Mouse (Mus musculus) ES-CJ7 (cell line): ENCODE data around the gene Smpdl3b.

ENCODE experiments used
- DNase-seq: peaks from one replicate; pipeline ENCODE4 v3.0.0; 2011; ENCODE audit warnings: low read depth, low spot score

Gene Smpdl3b

DNA sequence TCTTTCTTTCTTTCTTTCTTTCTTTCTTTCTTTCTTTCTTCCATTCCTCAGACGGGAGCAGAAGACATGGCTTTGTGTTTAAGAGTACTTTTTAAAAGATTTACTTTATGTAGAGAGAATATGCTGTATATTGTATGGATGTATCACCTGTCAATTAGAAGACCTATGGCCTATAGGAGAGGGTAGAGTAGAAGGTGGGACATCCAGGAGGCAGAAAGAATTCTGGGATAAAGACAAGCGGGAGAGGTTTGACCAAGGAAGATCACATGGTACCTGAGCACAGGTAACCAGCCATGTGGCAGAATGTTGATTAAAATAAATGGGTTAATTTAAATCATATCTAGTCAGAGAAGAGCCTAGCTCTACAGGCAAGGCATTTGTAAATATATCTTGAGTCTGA is 22.3 kb downstream of the Smpdl3b start:
- DNase-seq = peak; percentile 46

DNA sequence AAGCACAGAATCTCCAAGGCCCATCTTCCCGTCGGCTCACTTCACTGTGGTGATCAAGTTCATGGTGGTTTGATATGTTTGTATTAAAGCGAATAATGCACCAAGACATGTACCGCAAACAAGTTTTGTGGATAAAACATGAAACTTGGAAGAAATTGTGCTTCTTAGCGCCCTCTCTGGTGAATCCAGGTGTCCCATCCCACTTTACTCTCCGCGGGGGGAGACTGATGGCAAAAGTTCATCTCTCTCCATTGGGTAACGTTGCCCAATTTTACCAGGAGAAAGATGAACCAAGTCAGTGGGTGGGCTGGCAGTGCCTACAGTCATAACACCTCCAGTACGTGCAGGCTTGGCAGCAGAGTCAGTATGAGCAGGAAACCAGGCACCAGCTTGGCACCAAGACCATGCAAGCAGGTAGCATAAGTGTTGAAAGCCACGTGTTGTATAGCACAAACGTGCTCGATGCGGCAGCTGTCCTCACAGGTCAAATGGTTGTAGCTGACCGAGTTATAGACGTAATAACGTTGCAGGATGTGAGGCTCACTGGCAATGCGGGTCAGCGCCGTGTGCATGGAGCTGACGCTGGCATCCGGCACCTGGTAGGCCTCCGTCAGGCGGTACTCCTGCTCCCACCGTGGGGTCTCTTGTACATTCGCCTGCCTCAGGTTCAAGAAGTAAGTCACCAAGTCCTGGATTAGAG is 23.8 kb downstream of the Smpdl3b start:
- peak; percentile 52 for DNase-seq

DNA sequence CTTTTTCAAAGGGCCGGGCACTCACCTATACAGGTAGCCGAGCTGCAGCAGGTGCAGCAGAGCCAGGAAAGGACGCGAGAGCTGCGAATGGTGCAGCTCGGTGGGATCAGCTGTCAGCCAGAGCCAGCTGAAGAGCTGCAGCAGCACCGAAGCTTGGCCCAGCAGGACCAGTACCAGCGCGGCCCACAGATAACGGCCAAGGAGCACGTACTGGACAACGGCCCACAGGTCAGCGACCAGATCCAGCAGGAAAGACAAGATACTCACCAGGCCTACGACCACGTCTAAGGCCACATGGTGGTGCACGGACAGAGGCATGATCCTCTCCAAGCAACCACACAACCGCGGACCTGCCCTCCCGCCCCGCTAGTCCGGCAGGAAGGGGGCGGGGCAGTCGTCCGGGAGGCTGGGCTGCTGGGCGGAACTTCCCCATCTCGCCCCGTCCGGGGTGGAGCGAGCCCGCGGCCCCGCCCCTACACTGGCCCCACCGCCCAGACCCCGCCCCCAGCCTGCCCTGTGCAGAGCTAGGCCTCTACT is 24.8 kb downstream of the Smpdl3b start, which contains the start of gene Xkr8:
Gene Xkr8, minus strand, starts transcription at position 399 of the 537 bp plus-strand sequence.
- DNase-seq = peak; percentile 83

DNA sequence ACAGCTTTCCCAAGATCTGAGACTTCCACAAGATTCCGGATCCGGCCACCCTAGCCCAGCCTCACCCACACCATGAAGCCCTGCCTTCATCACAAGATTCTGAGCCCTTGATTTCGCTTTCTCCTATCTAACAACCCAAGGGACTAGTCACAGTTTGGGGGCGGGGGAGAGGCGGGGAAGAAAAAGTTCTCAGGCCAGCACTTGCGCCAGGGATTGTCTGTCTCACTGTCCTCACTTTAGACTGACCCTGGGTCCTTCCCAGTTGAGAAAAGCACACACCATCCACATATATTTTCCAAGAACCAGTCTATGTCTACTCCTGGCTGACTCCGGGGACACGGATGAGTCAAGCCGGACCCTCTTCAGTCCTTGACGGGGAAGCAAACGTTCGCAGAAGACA is 25.4 kb downstream of the Smpdl3b start:
- DNase-seq = no peak

DNA sequence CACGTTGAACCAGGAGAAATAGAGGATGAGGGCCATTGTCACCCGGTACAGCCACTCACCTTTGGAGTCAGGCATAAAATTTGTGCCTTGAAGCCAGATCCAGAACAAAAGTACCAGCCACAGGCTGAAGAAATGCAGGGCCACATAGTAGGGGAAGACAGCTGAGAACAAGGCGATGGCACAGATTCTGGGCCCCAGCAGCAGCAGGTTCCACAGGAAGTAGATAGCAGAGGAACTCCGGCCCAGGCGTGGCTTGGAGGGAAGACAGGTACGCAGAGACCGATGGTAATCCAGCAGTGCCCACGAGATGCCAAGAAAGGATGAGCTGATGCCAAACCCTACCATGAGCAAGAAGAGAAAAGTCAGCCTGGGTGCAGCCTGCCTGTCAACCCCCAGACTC is 28.8 kb downstream of the Smpdl3b start:
- no peak for DNase-seq

DNA sequence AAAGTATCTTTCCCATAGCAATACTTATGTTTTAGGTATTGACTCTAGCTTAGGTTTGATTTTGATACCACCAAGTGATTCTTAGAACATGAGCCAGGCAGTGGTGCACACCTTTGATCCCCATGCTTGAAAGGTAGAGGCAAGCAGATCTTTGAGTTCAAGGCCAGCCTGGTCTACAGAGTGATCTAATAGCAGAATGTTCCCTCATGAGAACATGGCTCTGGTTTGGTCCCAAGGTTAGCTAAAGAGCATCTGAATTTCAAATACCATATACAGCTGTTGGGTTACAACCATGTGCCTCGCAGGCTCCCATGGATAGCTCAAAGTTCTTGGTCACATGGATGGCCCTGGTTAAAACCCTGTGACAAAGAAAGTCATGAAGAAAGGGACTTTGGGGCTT is 38.8 kb downstream of the Smpdl3b start:
- DNase-seq = no peak

DNA sequence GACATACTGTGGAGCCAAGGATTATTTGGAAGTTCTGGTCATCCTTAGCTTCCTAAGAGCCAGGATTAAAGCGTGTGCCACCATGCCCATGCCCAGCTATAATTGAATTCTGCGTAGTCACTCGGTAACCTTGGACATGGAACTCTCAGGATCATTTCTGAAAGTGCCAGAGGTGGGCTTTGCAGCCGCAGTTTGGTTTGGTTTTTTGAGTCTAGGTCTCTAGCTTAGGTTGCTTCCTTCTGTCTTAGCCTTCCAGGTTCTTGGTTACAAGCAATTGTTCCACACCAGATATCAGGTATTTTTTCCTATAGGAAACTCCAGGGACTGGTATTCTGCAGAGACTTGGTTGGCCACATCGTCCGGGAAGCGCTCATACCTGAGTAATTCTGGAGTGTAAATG is 43.9 kb downstream of the Smpdl3b start:
- no peak for DNase-seq

DNA sequence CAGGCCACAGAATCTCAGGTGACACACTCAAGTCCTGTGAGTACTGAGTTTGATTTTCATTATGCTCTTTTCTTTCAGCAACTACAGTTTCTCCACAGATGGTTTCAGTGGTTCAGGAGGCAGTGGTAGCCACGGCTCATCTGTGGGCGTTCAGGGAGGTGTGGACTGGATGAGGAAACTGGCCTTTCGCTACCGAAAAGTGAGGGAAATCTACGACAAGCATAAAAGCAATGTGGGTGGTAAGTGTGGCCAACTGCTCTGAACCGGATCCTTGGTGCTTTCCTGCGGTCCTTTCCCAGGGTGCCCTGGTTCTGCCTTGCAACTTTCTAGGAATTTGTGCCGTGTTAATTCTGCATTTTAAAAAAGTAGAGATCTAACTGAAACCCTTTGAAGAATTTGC is 50.2 kb downstream of the Smpdl3b start:
- no peak for DNase-seq

DNA sequence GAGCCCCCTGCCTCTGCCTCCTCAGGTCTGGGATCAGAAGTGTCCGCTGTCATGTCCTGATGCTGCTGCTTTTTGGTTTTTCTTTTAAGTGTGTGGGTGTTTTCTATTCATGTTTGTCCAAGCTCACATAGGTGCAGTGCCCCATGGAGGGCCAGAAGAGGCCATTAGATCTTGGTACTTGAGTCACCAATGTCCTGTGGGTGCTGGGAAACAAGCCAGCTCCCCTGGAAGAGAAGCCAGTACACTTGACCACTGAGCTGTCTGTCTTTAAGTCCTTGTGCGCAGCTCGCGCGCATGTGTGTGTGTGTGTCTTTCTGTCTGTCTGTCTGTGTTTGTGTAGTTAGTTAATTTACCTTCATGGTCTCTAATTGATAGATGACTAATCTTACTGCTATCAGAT is 55.0 kb downstream of the Smpdl3b start:
- DNase-seq = no peak

DNA sequence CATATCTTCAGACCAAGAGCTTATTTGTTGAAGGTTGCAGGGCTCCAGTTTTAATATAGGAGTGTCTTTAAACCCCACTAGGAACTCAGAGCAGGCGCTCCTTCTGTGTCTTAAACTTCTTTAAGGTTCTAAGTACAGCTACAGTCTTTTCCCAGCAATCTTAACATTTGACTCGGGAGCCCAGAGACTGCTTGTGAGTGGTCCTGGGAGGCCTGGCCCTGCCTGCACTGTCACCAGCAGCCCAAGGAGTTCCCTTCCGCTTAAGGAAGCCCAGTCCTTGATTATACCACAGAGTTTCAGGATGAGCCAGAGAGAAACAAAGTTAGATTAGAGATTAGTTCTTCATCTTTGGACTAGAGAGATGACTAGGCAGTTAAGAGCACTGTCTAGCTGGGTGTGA is 63.7 kb downstream of the Smpdl3b start:
- DNase-seq = no peak

DNA sequence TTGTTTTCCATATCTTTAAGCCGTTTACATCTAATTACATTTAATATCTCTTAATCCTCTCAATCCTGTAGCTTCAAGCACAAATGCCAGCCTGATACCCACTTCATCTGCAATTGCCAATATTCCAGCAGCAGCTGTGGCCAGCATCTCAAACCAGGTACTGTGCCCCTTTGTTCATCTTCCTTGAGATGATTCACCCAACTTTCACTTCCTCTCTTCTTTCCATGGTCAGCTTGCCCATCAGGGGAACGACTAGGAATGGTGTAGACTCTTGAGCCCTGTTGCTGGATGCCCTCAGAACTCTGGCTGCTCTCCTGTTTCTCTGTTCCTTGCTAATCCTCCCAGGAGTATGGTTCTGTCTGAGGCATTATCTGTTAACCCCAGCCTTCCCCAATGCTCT is 67.4 kb downstream of the Smpdl3b start:
- DNase-seq = no peak
